Mouse (Mus musculus): ENCODE measurements at regions not wholly inside any gene's neighbourhood (a gene's known extent, or its start where the extent isn't known, plus 50 kb on each side); places are given as distances from the start of the nearest gene placed in this dataset.

GRCm38 (mm10) chr4:124054240-124054760 lies 136.5 kb upstream of the 4930535I16Rik start:
- no peak for DNase-seq

GRCm38 (mm10) chr4:124053340-124054038 lies 135.7 kb upstream of the 4930535I16Rik start:
- no peak for DNase-seq

- DNase-seq, result no peak
Measured at GRCm38 (mm10) chr4:124052387-124052786, 134.6 kb upstream of the 4930535I16Rik start.

- no peak for DNase-seq
Measured at GRCm38 (mm10) chr4:124048348-124048831, 130.6 kb upstream of the 4930535I16Rik start.

- DNase-seq, result no peak
Measured at GRCm38 (mm10) chr4:124047898-124048297, 130.1 kb upstream of the 4930535I16Rik start.

- no peak for DNase-seq
Measured at GRCm38 (mm10) chr4:124036483-124036882, 118.7 kb upstream of the 4930535I16Rik start.

GRCm38 (mm10) chr4:124035657-124036061 lies 117.8 kb upstream of the 4930535I16Rik start:
- no peak for DNase-seq

GRCm38 (mm10) chr4:124035192-124035591 lies 117.4 kb upstream of the 4930535I16Rik start:
- no peak for DNase-seq

GRCm38 (mm10) chr4:124028061-124028460 lies 110.2 kb upstream of the 4930535I16Rik start:
- DNase-seq, result no peak

- no peak for DNase-seq
Measured at GRCm38 (mm10) chr4:124016401-124016800, 98.6 kb upstream of the 4930535I16Rik start.

GRCm38 (mm10) chr4:124015323-124015722 lies 97.5 kb upstream of the 4930535I16Rik start:
- no peak for DNase-seq

GRCm38 (mm10) chr4:124012406-124012805 lies 94.6 kb upstream of the 4930535I16Rik start:
- no peak for DNase-seq

GRCm38 (mm10) chr4:124008725-124009124 lies 90.9 kb upstream of the 4930535I16Rik start:
- DNase-seq, result no peak

- no peak for DNase-seq
Measured at GRCm38 (mm10) chr4:124005626-124006315, 87.9 kb upstream of the 4930535I16Rik start.

- DNase-seq, result no peak
Measured at GRCm38 (mm10) chr4:124002760-124003159, 84.9 kb upstream of the 4930535I16Rik start.

GRCm38 (mm10) chr4:124002105-124002504 lies 84.3 kb upstream of the 4930535I16Rik start:
- DNase-seq, result no peak

- DNase-seq, result no peak
Measured at GRCm38 (mm10) chr4:123995815-123996214, 78.0 kb upstream of the 4930535I16Rik start.

GRCm38 (mm10) chr4:123991223-123991622 lies 73.4 kb upstream of the 4930535I16Rik start:
- DNase-seq, result no peak

- peak; percentile 2 for DNase-seq
Measured at GRCm38 (mm10) chr4:123990293-123991185, 72.7 kb upstream of the 4930535I16Rik start.

All from cerebellum, adult 11 months (tissue).